Mouse (Mus musculus) lung, embryonic 14.5 days (tissue): ENCODE data around the gene Rps6ka2. TPM values are rescaled to one million over a fixed set of nuclear protein-coding genes. Genes with fewer than 3 reads are reported as not detected.
"Not testable (repeated sequence)": the region's sequence is repeated elsewhere in the genome, so short reads cannot be mapped to it uniquely, and the experiment has no call there.

ENCODE experiments used
- ATAC-seq: fragments of 200-750 bp; cut with Nextera tagmentation; 2 replicates; pipeline ENCODE4 v1.8.0; 2017; ENCODE audit warnings: mild to moderate bottlenecking, moderate TSS enrichment, moderate library complexity; ENCODE audit not compliant: insufficient read depth
- DNase-seq: peaks from one replicate; pipeline ENCODE4 v3.0.0-alpha.2; 2015
- H3K27ac ChIP-seq: fragments of 300-500 bp; sonication (generic); 2 replicates; pipeline ENCODE4 v1.5.1; 2014; ENCODE audit warnings: low read depth, mild to moderate bottlenecking, moderate library complexity
- H3K27me3 ChIP-seq: fragments of 300-500 bp; sonication (generic); 2 replicates; pipeline ENCODE4 v1.6.1; 2014; ENCODE audit warnings: low read length, control low read depth; ENCODE audit not compliant: insufficient read depth
- H3K36me3 ChIP-seq: fragments of 300-500 bp; sonication (generic); 2 replicates; pipeline ENCODE4 v1.6.1; 2014; ENCODE audit warnings: control low read depth; ENCODE audit not compliant: insufficient read depth
- H3K4me1 ChIP-seq: fragments of 300-500 bp; sonication (generic); 2 replicates; pipeline ENCODE4 v1.6.1; 2014; ENCODE audit warnings: antibody characterized with exemption, control low read depth; ENCODE audit not compliant: insufficient read depth
- H3K4me2 ChIP-seq: fragments of 300-500 bp; sonication (generic); 2 replicates; pipeline ENCODE4 v1.6.1; 2014; ENCODE audit warnings: mild to moderate bottlenecking
- H3K4me3 ChIP-seq: fragments of 300-500 bp; sonication (generic); 2 replicates; pipeline ENCODE4 v1.5.1; 2014; ENCODE audit warnings: low read depth, low read length
- H3K9ac ChIP-seq: fragments of 300-500 bp; sonication (generic); 2 replicates; pipeline ENCODE4 v1.6.1; 2014
- H3K9me3 ChIP-seq: fragments of 300-500 bp; sonication (generic); 2 replicates; pipeline ENCODE4 v1.6.1; 2016; ENCODE audit warnings: low read depth, low read length, control low read depth
- CTCF ChIP-seq: IDR thresholded peaks from 2 replicates; pipeline ENCODE4 v1.5.1; 2016; ENCODE audit warnings: antibody characterized with exemption, low read depth
- WGBS: fragments of 180-500 bp; shearing (Covaris S2); extraction: QIAGEN DNeasy Blood & Tissue Kit; methylation state at CpG from one replicate; pipeline ENCODE4 v1.1.7; 2014; 5-methylcytosine and 5-hydroxymethylcytosine counted together
- polyA plus RNA-seq: library from polyadenylated mRNA; unstranded; fragments of >200 nt; fragmentation: Nextera tagmentation; extraction: Ambion mirVana; gene quantifications from 2 replicates; pipeline ENCODE4 v1.2.1, GENCODE M21; 2014

The Rps6ka2 gene
- polyA plus RNA-seq, 1 experiment from 2014 or later = 16.9 TPM

DNA sequence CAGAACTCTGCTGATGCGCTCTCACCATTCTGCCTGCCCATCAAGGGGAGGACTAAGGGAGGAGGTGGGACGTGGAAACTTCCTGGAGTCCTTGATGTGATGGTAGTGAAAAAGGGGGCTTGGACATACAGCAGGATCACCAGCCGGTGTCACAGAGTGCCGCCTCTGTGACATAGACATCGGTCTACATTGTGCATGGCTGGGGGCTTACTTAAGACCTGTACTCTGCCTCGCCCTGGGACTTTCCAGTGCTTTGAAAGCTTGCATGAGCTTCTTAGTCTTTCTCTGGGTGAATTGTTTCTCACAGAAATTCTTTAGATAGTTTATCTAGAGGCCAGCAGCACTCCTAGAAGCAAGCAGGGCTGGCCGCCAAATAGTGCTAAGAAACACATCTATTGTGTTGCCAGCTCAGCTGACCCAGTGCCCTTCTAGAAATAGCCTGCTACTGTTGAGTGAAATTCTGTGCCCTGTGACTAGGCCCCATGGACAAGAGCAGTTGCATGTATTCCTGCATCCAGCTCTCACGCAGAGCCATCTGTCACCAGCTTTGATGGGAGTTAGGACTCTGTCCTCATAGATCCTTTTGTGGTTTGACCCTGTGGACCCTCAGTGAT, 114.5 kb downstream of the Rps6ka2 start:
- Histone ChIP-seq H3K4me1 (peaks cover 8% of the 10 kb centered on the region; the same call in 1 of the 2 replicates), H3K4me3 (no peak overlapping the region), H3K9me3 (no peaks in the 10 kb centered on the region), H3K9ac (no peak overlapping the region), H3K27me3 (no peaks in the 10 kb centered on the region), H3K27ac (peak overlapping the region; percentile 68; the same call in 1 of the 2 replicates), H3K36me3 (peaks cover 2% of the 10 kb centered on the region; the same call in 1 of the 2 replicates), H3K4me2 (no peak overlapping the region)
- 58% methylated on average over 8 of the region's 8 CpGs for WGBS
- no peak for TF ChIP-seq CTCF
- DNase-seq (peak; percentile 86), ATAC-seq (peak; percentile 54; the same call in 1 of the 2 replicates)

DNA sequence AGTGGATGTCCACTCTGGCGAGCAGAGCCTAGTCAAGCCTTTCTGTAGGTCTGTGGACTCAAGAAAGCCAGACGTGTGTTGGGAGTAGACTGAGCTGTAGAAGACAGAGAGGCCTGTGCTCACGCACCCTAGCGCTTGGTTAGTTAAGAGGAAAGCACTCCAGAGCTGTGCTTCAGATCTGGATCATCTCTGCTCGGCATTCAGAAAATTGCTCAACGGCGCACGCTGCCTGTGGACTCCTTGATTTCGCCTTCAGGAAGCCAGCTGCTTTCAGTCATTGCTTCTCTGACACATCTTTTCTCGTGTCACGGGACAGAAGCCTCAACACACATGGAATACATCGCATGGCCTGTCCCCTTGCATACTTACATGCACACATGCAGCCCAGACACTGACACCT, 115.4 kb downstream of the Rps6ka2 start:
- Histone ChIP-seq H3K36me3 (peaks cover 2% of the 10 kb centered on the region; the same call in 1 of the 2 replicates), H3K27me3 (no peaks in the 10 kb centered on the region), H3K4me1 (peaks cover 8% of the 10 kb centered on the region; the same call in 1 of the 2 replicates), H3K9me3 (no peaks in the 10 kb centered on the region), H3K4me3 (no peak overlapping the region), H3K9ac (no peak overlapping the region), H3K4me2 (no peak overlapping the region), H3K27ac (peak overlapping the region; percentile 68; the same call in 1 of the 2 replicates)
- DNase-seq = peak; percentile 70
- TF ChIP-seq CTCF = no peak
- ATAC-seq = peak; percentile 41
- WGBS = 47% methylated on average over 12 of the region's 12 CpGs

DNA sequence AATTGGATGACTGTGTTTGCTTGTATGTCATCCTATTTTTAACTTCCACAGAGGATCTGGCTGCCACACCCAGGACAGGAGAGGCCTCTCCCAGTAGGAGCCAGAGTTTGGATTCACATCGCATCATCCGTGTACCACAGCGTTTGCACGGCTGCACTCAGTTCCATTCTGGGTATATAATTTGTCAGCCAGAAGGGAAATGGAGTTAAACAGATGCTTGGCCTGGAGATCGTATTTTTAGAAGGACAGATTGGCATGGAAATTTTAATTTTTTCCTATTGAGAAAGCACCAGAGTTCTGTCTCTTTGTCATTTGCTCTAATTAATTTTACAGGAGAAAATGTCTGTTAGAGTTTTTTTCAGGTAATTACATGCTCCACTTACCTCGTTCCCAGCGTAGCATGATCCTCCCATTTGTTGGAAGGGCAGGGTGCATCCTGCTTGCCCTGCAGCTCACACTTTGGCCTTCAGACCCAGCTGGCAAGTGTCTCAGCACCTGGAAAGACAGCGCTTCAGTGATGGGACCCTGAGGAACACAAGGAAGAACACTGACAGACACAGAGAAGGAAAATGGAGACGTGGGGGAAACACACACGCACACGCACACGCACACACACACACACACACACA, 116.6 kb downstream of the Rps6ka2 start:
- H3K4me3 ChIP-seq = no peak overlapping the region
- ATAC-seq (no peak), DNase-seq (no peak)
- peaks cover 8% of the 10 kb centered on the region; the same call in 1 of the 2 replicates for H3K4me1 ChIP-seq
- no peaks in the 10 kb centered on the region for H3K9me3 ChIP-seq
- WGBS = 86% methylated on average over 12 of the region's 12 CpGs
- H3K27me3 ChIP-seq = no peaks in the 10 kb centered on the region
- no peaks in the 10 kb centered on the region for H3K36me3 ChIP-seq
- no peak for TF ChIP-seq CTCF
- no peak overlapping the region for H3K27ac ChIP-seq
- no peak overlapping the region for H3K9ac ChIP-seq
- no peak overlapping the region for H3K4me2 ChIP-seq

DNA sequence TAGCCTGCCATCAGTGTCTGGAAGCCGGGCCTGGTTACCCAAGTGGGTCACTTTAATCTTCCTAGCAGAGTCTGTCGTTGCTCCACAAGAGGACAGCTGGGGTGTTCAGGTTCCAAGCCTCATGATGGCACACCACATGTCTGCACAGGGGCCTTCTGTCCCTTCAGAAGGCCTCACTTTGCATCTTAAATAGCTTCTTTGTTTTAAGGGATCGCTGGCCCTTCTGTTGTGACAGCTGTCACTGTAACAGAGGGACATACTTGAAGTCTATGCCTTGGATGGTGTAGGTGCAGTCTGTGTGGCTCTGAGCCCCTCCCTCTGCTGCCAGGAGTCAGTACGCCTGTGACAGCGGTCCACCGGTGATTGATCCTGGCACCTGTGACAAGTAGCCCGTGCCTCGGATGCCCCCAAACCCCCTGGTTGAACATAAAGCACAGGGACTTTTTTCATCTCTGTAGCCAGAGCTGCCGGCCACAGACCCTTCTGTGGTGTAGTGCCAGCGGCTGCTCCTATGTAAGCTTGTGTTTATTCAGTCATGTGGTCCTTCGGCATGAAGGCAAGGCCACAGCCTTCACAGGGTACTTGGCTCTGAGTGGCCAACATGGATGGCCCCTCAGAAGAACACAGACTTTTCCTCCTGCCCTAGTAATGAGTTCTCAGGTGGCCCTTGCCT, 122.2 kb downstream of the Rps6ka2 start:
- Histone ChIP-seq H3K4me1 (no peaks in the 10 kb centered on the region), H3K4me3 (no peak overlapping the region), H3K4me2 (no peak overlapping the region), H3K9ac (no peak overlapping the region), H3K27me3 (no peaks in the 10 kb centered on the region), H3K36me3 (no peaks in the 10 kb centered on the region; the same call in 1 of the 2 replicates), H3K27ac (no peak overlapping the region), H3K9me3 (no peaks in the 10 kb centered on the region)
- no peak for TF ChIP-seq CTCF
- ATAC-seq = no peak; the same call in 1 of the 2 replicates
- 80% methylated on average over 11 of the region's 11 CpGs for WGBS
- DNase-seq = no peak

DNA sequence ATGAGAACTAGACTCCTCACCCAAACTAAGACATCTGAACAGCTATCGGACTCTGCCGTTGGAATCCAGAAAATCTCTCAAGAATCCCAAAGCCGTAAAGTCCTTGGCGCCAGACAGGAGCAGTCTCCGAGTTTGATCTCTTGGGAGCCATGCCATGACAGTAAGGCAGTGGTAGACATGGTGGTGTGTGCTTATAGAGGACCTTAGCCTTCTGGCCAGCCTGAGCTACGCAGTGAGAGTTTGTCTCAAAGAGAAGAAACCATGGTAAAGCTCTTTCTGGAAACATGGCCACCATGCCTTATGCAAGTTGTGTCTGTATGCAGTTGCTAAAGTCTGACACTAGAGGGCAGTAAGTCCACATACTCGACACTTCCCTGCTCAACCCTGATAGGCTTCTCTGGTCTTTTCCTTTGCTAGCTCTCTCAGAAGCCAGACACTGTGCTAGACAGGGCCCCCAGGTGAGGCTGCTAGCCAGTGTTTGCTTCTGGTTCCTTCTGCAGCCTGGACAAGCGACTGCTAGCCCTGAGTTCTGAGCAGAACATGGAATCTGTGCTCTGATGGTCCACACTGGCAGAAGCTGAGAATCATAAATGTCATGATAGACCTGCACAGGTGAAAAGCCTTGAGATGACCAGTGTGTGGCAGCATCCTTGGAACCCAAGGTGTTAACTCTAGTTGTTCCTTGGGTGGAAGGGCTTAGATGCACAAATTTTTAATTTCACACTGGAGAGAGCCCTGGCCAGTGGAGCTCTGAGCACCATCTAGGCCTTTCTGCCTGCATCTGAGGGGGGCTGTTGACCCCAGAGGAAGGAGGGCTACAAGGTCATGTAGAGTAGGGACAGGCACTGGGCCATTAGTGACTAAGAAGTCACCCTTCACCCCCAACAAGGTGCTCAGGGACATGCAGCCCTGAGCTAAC, 136.6 kb downstream of the Rps6ka2 start:
- H3K9ac ChIP-seq, H3K36me3 ChIP-seq, H3K4me3 ChIP-seq, DNase-seq, H3K4me2 ChIP-seq, H3K27ac ChIP-seq, H3K4me1 ChIP-seq, H3K9me3 ChIP-seq, H3K27me3 ChIP-seq: not testable (repeated sequence)
- peak; percentile 79 for ATAC-seq
- peak; percentile 66 for TF ChIP-seq CTCF
- WGBS = 51% methylated on average over 8 of the region's 8 CpGs

DNA sequence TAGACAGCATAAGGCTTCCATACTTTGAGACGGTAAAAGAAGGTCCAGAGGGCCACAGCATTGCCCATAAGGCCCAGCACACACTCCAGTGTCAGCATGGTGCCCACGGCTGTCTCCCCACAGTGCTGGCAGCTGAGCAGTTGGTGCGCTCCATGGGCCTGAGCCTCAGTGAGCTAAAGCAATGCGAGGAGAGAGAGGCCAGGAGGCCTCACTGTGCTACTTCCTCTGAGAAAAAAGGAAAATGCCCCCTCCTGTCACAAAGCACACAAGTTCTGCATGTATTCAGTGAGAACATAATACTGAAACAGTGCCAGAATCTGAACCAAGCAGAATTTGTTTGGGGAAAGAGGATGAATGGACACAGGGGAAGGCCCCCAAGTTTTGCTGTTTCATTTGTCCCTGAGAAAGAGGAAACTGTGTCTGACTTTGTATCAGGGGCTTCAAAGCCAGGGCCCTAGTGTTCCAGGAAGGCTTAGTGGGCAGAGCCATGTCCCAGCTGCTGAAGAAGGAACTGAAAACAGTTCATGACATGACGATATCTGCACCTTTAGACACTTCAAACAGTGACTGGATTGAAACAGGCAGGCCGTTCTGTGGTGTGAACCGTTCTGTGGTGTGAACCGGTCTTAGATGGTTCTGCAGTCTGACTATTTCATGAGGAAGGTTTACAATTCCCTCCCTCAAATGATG, 145.9 kb downstream of the Rps6ka2 start:
- not testable (repeated sequence) for H3K4me2 ChIP-seq, H3K4me1 ChIP-seq, DNase-seq, H3K27ac ChIP-seq, H3K9ac ChIP-seq, ATAC-seq, H3K27me3 ChIP-seq, H3K4me3 ChIP-seq, H3K36me3 ChIP-seq, H3K9me3 ChIP-seq
- 77% methylated on average over 6 of the region's 8 CpGs for WGBS

DNA sequence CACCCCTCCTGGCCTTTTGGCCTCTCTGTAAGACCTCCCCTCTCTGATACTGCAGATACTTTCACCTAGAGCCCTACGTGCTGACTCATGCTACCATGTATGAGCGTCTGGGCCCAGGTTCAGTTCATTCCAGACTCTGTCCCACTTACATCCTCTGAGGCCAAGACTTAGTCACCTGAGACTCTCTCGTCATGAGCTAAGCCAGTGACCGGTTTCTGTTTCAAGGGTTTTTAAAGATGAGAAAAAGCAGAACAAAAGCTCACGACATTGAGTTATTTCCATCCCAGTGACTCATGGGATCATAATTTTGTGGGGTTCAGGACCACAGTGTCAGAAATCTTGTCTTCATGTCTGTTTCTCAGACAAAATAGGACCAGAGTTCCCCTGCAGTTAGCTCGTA, 149.9 kb downstream of the Rps6ka2 start:
- H3K27ac ChIP-seq, H3K4me3 ChIP-seq, H3K36me3 ChIP-seq, ATAC-seq, H3K4me1 ChIP-seq, H3K9ac ChIP-seq, H3K9me3 ChIP-seq, DNase-seq, H3K27me3 ChIP-seq, H3K4me2 ChIP-seq: not testable (repeated sequence)
- 82% methylated on average over 6 of the region's 6 CpGs for WGBS

DNA sequence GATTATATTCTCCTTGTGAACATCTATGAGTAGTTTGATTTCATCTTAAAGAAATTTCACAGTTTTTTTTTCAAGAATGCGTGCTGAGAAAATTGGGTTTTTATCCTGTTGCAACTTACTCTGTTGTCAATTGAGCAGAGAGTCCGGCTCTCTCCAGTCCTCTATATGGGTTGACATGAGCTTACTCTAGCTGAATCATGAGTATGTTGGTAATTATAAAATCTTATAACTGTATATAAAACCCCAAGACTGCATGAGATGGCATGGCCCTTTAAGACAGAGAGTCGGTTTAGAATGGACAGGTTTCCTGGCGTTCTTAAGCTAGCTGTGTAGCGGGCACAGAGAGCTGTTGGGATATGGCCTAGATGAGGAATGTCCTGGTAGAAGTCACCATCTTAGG, 154.4 kb downstream of the Rps6ka2 start, which contains the start of gene Tcp10a:
Tcp10a (plus strand) TSS at position 301 of the 400 bp plus-strand sequence.
- H3K9ac ChIP-seq, H3K4me2 ChIP-seq, H3K27me3 ChIP-seq, H3K4me3 ChIP-seq, H3K36me3 ChIP-seq, H3K27ac ChIP-seq, H3K9me3 ChIP-seq, H3K4me1 ChIP-seq, ATAC-seq, DNase-seq: not testable (repeated sequence)
- 94% methylated on average over 3 of the region's 5 CpGs for WGBS

DNA sequence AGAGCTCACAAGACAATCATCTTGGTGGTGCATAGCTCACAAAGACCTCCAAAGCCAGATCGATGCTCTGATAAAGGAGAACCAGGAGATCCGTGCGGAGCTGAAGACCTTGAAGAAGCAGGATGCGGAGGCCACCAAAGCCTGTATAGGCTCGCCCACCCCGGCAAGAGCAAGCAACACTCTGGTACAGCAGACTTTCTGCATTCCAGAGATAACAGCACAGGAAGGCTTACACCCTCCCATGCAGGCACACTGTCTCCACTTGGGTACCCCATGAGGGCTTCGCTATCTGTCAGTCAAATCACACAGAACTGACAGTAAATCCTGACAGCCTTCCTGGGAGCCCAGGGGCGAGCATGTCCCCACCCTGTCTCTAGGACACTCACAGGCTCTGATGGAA, 156.5 kb downstream of the Rps6ka2 start:
- not testable (repeated sequence) for H3K4me3 ChIP-seq, H3K4me2 ChIP-seq, H3K27ac ChIP-seq, H3K4me1 ChIP-seq, H3K36me3 ChIP-seq, H3K9me3 ChIP-seq, DNase-seq, H3K27me3 ChIP-seq, H3K9ac ChIP-seq
- ATAC-seq = peak; percentile 21; the same call in 1 of the 2 replicates
- WGBS = 41% methylated on average over 5 of the region's 8 CpGs
